Mouse (Mus musculus): Measurements from ENCODE around the gene A430089I19Rik.
"Not testable (repeated sequence)": the region's sequence is repeated elsewhere in the genome, so short reads cannot be mapped to it uniquely, and the experiment has no call there.

A430089I19Rik gene

GRCm38 (mm10) chr5:94306696-94307095, at the start of gene A430089I19Rik:
Gene A430089I19Rik (minus strand): TSS chr5:94306796.
- not testable (repeated sequence) for DNase-seq

GRCm38 (mm10) chr5:94339449-94339848, 32.9 kb upstream of the A430089I19Rik start, which contains the start of gene AA792892:
Gene AA792892 (plus strand): TSS chr5:94339749.
- not testable (repeated sequence) for DNase-seq

- DNase-seq = not testable (repeated sequence)
Measured at GRCm38 (mm10) chr5:94314135-94314534, 7.5 kb upstream of the A430089I19Rik start, which contains the start of gene Gm6502. Gene Gm6502 (plus strand): TSS chr5:94314435.
